Mouse (Mus musculus) erythroblast, embryonic 14.5 days (primary cell): ENCODE results near the gene Wt1.

Experiments
- GATA1 ChIP-seq: IDR thresholded peaks from 2 replicates; pipeline ENCODE4 v1.6.1; 2012; ENCODE audit warnings: low read length, inconsistent platforms, mixed read lengths
- TAL1 ChIP-seq: IDR thresholded peaks from 3 replicates; pipeline ENCODE4 v1.6.1; 2012; ENCODE audit warnings: low read length, inconsistent platforms, mixed read lengths

DNA sequence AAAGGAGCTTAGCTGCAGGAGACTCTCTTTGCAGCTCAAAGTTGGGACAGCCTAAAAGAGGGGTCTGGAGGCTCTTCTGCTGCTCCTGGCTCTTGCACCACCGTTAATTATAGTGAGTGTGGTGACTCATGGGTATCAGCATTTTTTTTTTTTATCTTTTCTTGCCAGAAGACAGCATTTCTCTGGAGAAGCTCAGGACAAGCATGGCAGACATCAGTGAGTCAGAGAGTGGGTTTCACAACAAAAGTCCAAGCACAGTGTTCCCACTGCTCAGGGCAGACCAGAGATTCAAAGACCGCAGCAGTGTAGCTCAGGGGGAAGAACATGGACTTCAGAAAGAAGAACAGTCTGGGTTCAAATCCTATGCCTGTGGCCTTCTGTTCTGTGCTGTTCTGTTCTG, 47.9 kb downstream of the Wt1 start:
- TF ChIP-seq GATA1 (no peak), TAL1 (no peak)
